Mouse (Mus musculus) T-helper 1 cell (primary cell): ENCODE measurements around the gene Ntn4.

Source experiments
- in situ Hi-C: fragments of 300-600 bp; cut with MboI, MseI; formaldehyde crosslinking; loops from one replicate; pipeline ENCODE4 v1.15.1; 2025; ENCODE audit warnings: high pct_unique_total_duplicates

The Ntn4 gene

DNA sequence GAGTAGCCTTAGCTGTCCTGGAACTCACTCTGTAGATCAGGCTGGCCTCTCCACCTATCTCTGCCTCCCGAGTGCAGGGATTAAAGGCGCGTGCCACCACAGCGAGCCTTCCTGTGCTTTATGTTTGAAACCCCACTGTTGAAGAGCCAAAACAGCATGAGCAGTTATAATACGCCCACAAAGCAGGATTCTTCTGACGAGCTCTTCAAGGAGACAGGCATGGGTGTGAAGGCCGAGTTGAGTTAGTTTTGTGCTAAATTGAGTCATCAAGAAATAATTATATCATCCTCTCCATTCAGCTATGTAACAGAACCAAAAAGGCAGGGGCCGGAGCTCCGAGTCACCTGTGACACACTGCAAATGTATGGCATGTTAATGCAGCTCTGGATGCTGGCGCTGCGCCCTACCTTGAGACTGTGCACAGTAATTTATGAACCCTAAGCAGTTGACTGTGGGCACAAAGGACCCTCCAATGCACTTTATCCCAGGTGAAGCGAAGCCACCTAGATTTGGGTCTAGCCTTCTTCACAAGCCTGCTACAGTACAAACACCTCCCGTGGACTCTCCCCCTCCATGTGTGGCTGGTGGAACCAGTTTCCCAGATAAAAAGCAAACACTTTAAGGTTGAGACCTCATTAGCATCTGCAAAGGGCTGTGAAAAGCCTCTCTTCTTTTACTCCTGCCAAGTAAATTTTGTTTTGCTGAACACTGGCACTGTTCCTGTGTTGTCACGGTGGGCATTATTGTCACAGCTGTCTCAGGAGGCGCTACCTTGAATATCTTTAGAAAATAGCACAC lies 142.9 kb downstream of the Ntn4 start:
- in situ Hi-C loops: no loop called here
